Mouse (Mus musculus) stomach, postnatal 0 days (tissue): Measurements from ENCODE around the gene Cog5.

ENCODE experiments used
- CTCF ChIP-seq: IDR thresholded peaks from 2 replicates; pipeline ENCODE4 v1.5.1; 2016; ENCODE audit warnings: antibody characterized with exemption, low read depth, mild to moderate bottlenecking, moderate library complexity
- EP300 ChIP-seq: optimal IDR thresholded peaks from 2 replicates; pipeline ENCODE3; 2016; ENCODE audit warnings: antibody characterized with exemption

DNA sequence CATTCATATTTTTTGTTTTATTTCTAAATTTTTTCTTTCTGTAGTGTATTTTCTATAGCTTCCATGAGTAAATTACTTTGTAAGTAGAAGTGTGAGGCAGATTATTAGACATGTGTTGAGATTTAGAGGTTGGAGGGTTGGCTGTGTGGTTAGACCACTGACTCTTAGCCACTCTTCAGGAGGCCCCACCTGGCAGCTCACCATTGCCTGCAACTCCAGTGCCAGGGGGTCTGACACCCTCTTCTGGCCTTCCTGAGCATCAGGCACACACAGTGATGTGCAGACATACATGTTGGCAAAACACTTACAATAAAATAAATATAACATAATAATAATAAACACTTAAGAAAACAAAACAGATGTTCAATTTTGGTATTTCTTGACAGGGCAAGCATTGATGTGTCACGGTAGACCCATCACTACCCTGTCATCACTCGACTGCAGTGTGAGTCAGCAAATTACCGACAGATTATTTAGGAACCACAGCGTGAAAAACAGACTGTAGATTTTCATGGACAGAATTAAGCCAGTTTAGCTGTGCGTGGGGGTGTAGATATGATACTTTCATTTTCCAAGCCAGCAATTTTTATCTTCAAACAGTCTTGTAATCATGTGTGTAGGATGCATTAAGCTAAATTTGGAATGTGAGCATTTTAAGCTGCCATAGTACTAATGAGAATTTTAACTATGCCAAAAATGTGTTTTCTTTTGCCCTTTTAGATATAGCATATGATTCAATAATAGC lies 151.9 kb downstream of the Cog5 start:
- TF ChIP-seq CTCF (no peak), EP300 (no peak)
